Mouse (Mus musculus): Measurements from ENCODE around the gene Pdlim7. TPM values are rescaled to one million over a fixed set of nuclear protein-coding genes. Genes with fewer than 3 reads are reported as not detected.

The Pdlim7 gene
- 146 and 160 TPM in 2 replicates for total RNA-seq (2023)

GRCm38 (mm10) chr13:55513111-55513748 lies at the start of gene Pdlim7:
Pdlim7 (minus strand) TSS chr13:55513676.

GRCm38 (mm10) chr13:55536194-55537175 lies 23.0 kb upstream of the Pdlim7 start, which contains the start of gene Ddx41:
Ddx41 (minus strand) TSS chr13:55536658.

DNA sequence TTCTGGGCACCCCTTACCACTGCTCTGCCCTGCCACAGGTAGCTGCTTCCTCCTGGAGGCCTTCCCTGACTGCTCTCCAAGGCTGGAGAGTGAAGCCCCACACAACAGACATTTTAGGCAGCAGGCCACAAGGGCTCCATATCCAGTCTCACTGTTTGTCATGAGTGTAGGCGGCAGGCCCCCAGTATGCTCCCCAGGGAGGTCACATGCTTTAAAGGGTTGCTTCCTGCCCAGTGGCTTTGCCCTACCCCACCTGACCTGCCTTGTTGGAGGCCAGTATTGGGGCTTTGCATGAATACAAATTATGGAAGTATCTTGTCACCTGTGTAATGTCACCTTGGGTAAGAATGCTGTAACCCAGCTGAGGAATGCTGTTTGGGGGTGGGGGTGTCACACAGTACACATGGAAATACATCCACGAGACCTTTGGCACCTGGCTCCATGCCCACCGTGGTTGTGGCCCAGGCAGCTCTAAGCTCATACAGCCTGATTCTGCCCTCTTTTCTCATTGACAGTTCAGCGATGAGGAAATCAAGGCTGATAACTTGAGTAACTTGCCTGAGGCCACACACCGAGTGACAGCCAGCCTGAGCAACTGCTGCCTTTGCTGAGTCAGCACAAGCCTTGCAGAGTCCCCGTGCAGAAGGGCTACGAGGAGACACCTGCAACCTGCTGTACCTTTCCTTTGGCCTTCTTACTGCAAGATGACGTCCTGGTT lies 15.9 kb upstream of the Pdlim7 start, which contains the start of gene Dok3:
Gene Dok3, minus strand, starts transcription at position 99 of the 718 bp plus-strand sequence.

GRCm38 (mm10) chr13:55487578-55488498 lies 25.6 kb downstream of the Pdlim7 start, which contains the start of gene Dbn1:
Dbn1 (minus strand) TSS chr13:55488111.

GRCm38 (mm10) chr13:55464027-55464884 lies 49.2 kb downstream of the Pdlim7 start, which contains the start of gene Prr7:
Prr7 (plus strand) TSS chr13:55464267.

Other genes with a start within 250 kb of the Pdlim7 start
- gene Prelid1, start 193.2 kb downstream of the Pdlim7 start, total RNA-seq (2023) = 189 and 199 TPM in 2 replicates
- 81.3 and 101 TPM in 2 replicates for gene Rab24, start 191.7 kb downstream of the Pdlim7 start, total RNA-seq (2023)
- 11.1 and 11.5 TPM in 2 replicates for gene Mxd3, start 183.9 kb downstream of the Pdlim7 start, total RNA-seq (2023)
- 96.7 and 116 TPM in 2 replicates for gene Lman2, start 150.9 kb downstream of the Pdlim7 start, total RNA-seq (2023)
- 108 and 134 TPM in 2 replicates for gene Rgs14, start 143.9 kb downstream of the Pdlim7 start, total RNA-seq (2023)
- gene Slc34a1, start 115.5 kb downstream of the Pdlim7 start, total RNA-seq (2023) = 0.23 and 0.25 TPM in 2 replicates
- not detected in 2 replicates for gene Pfn3, start 98.4 kb downstream of the Pdlim7 start, total RNA-seq (2023)
- gene F12, start 86.9 kb downstream of the Pdlim7 start, total RNA-seq (2023) = 1.7 and 3.7 TPM in 2 replicates
- 194 and 225 TPM in 2 replicates for gene Grk6, start 68.6 kb downstream of the Pdlim7 start, total RNA-seq (2023)
- gene Prr7, start 49.4 kb downstream of the Pdlim7 start, total RNA-seq (2023) = 10.5 and 13.7 TPM in 2 replicates
- gene Dbn1, start 25.6 kb downstream of the Pdlim7 start, total RNA-seq (2023) = 0.43 and 0.66 TPM in 2 replicates
- gene Dok3, start 15.6 kb upstream of the Pdlim7 start, total RNA-seq (2023) = 348 and 397 TPM in 2 replicates
- gene Ddx41, start 23.0 kb upstream of the Pdlim7 start, total RNA-seq (2023) = 32.7 and 44.4 TPM in 2 replicates
- 81.4 and 127 TPM in 2 replicates for gene Fam193b, start 57.4 kb upstream of the Pdlim7 start, total RNA-seq (2023)
- gene Tmed9, start 60.1 kb upstream of the Pdlim7 start, total RNA-seq (2023) = 58.1 and 75.4 TPM in 2 replicates
- gene B4galt7, start 86.2 kb upstream of the Pdlim7 start, total RNA-seq (2023) = 12.2 and 16.8 TPM in 2 replicates
- 9.2 and 9.3 TPM in 2 replicates for gene Caml, start 109.3 kb upstream of the Pdlim7 start, total RNA-seq (2023)
- 31.7 and 44.7 TPM in 2 replicates for gene Ddx46, start 121.4 kb upstream of the Pdlim7 start, total RNA-seq (2023)
- gene B230219D22Rik, start 179.4 kb upstream of the Pdlim7 start, total RNA-seq (2023) = 21.5 and 27.9 TPM in 2 replicates
- gene Txndc15, start 201.0 kb upstream of the Pdlim7 start, total RNA-seq (2023) = 12.4 and 15.4 TPM in 2 replicates
- 14.3 and 26.3 TPM in 2 replicates for gene Pcbd2, start 213.7 kb upstream of the Pdlim7 start, total RNA-seq (2023)